Mouse (Mus musculus) lung, embryonic 14.5 days (tissue): ENCODE data around the gene Zfp109. TPM values are rescaled to one million over a fixed set of nuclear protein-coding genes. Genes with fewer than 3 reads are reported as not detected.

Experiments used
- ATAC-seq: fragments of 200-750 bp; cut with Nextera tagmentation; 2 replicates; pipeline ENCODE4 v1.8.0; 2017; ENCODE audit warnings: mild to moderate bottlenecking, moderate TSS enrichment, moderate library complexity; ENCODE audit not compliant: insufficient read depth
- DNase-seq: peaks from one replicate; pipeline ENCODE4 v3.0.0-alpha.2; 2015
- H3K27ac ChIP-seq: fragments of 300-500 bp; sonication (generic); 2 replicates; pipeline ENCODE4 v1.5.1; 2014; ENCODE audit warnings: low read depth, mild to moderate bottlenecking, moderate library complexity
- H3K27me3 ChIP-seq: fragments of 300-500 bp; sonication (generic); 2 replicates; pipeline ENCODE4 v1.6.1; 2014; ENCODE audit warnings: low read length, control low read depth; ENCODE audit not compliant: insufficient read depth
- H3K36me3 ChIP-seq: fragments of 300-500 bp; sonication (generic); 2 replicates; pipeline ENCODE4 v1.6.1; 2014; ENCODE audit warnings: control low read depth; ENCODE audit not compliant: insufficient read depth
- H3K4me1 ChIP-seq: fragments of 300-500 bp; sonication (generic); 2 replicates; pipeline ENCODE4 v1.6.1; 2014; ENCODE audit warnings: antibody characterized with exemption, control low read depth; ENCODE audit not compliant: insufficient read depth
- H3K4me2 ChIP-seq: fragments of 300-500 bp; sonication (generic); 2 replicates; pipeline ENCODE4 v1.6.1; 2014; ENCODE audit warnings: mild to moderate bottlenecking
- H3K4me3 ChIP-seq: fragments of 300-500 bp; sonication (generic); 2 replicates; pipeline ENCODE4 v1.5.1; 2014; ENCODE audit warnings: low read depth, low read length
- H3K9ac ChIP-seq: fragments of 300-500 bp; sonication (generic); 2 replicates; pipeline ENCODE4 v1.6.1; 2014
- H3K9me3 ChIP-seq: fragments of 300-500 bp; sonication (generic); 2 replicates; pipeline ENCODE4 v1.6.1; 2016; ENCODE audit warnings: low read depth, low read length, control low read depth
- CTCF ChIP-seq: IDR thresholded peaks from 2 replicates; pipeline ENCODE4 v1.5.1; 2016; ENCODE audit warnings: antibody characterized with exemption, low read depth
- WGBS: fragments of 180-500 bp; shearing (Covaris S2); extraction: QIAGEN DNeasy Blood & Tissue Kit; methylation state at CpG from one replicate; pipeline ENCODE4 v1.1.7; 2014; 5-methylcytosine and 5-hydroxymethylcytosine counted together
- polyA plus RNA-seq: library from polyadenylated mRNA; unstranded; fragments of >200 nt; fragmentation: Nextera tagmentation; extraction: Ambion mirVana; gene quantifications from 2 replicates; pipeline ENCODE4 v1.2.1, GENCODE M21; 2014

Gene Zfp109
- polyA plus RNA-seq, 1 experiment from 2014 or later, result 4.3 TPM

DNA sequence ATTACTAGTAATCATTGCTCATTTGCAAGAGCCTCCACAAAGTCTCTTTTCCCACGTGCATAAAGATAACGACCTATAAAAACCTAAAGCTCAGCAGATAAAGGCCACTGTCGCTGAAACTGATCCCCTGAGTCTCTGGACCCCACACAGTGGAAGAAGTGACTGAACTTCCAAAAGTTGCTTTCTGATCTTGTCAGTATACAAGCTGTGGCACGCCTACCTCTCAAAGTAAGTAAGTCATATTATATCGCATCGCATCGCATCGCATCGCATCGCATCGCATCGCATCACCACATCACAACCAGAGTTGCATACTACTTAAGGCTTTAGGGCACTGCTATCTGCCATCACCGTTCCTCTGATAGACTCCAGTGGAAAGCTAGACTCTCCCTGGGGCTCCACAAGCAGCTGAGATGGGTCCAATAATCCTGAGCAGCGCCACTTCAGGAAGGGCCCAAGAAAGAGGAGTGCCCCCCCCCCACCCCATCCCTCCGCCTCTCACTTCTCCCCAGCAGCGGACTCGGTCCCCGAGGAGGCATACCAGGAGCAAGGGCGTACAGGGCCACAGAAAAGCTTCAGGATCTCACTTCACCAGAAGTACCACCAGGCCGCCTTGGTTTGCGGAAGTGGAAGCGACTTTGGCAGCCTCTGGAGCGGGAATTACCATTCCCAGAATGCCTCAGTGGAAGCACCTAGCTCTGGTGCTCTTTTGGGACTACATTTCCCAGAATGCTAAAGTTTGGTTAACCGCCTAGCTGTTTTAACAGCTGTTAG, 29.7 kb downstream of the Zfp109 start:
- WGBS, result 15% methylated on average over 24 of the region's 24 CpGs
- peak; percentile 94 for ATAC-seq
- Histone ChIP-seq H3K4me3 (peak overlapping the region; percentile 64), H3K27me3 (no peaks in the 10 kb centered on the region), H3K9ac (peak overlapping the region; percentile 90), H3K27ac (peak overlapping the region; percentile 87), H3K9me3 (no peaks in the 10 kb centered on the region), H3K36me3 (peaks cover 15% of the 10 kb centered on the region; the same call in 1 of the 2 replicates), H3K4me2 (peak overlapping the region; percentile 68), H3K4me1 (no peaks in the 10 kb centered on the region)
- no peak for TF ChIP-seq CTCF
- peak; percentile 94 for DNase-seq

DNA sequence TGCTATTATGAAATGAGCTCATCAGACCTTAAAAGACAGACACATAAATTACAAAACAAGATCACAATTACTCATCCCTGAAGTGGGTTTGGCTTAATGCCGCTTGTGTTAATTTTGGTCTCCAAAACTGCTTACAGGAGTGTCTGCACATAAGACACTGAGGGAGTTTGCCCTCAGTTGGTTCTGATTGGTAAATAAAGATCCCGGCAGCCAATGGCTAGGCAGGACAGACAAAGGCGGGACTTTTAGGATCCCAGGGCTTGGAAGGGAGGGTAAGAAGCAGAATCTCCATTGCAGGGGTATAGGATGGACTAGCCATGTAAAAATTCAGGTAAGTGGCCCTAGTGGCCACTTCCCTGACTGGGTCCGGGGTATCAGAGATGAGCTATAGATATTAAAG, 40.4 kb downstream of the Zfp109 start:
- Histone ChIP-seq H3K4me3 (no peak overlapping the region), H3K27me3 (no peaks in the 10 kb centered on the region), H3K36me3 (peaks cover 62% of the 10 kb centered on the region), H3K4me1 (no peaks in the 10 kb centered on the region), H3K9ac (no peak overlapping the region), H3K9me3 (peaks cover 4% of the 10 kb centered on the region; the same call in 1 of the 2 replicates), H3K27ac (no peak overlapping the region), H3K4me2 (no peak overlapping the region)
- DNase-seq, result no peak
- no peak for TF ChIP-seq CTCF
- no peak for ATAC-seq
- 92% methylated on average over 4 of the region's 4 CpGs for WGBS

DNA sequence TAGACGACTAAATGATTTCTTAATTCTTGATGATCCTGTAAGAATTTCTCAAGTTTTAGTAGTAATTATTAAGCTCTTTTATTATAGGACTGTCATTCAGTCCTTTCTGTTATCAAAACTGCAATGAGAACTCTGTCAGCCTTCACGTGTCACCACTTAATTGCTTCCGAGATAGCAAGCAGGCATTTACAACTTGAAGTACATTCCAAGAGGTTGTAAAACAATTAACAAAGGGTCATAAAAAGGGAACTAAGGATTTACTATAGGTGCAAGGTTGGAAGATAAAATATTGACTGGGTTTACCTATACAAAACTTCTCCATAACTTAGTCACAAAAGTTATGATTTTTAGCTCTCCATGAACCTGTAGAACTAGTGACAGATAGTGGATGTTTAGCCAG, 44.2 kb downstream of the Zfp109 start:
- no peaks in the 10 kb centered on the region for H3K27me3 ChIP-seq
- ATAC-seq (no peak), DNase-seq (no peak)
- H3K4me2 ChIP-seq, result no peak overlapping the region
- no peaks in the 10 kb centered on the region for H3K9me3 ChIP-seq
- no peak overlapping the region for H3K4me3 ChIP-seq
- H3K36me3 ChIP-seq, result peaks cover 25% of the 10 kb centered on the region
- no peaks in the 10 kb centered on the region for H3K4me1 ChIP-seq
- no peak overlapping the region for H3K9ac ChIP-seq
- no peak overlapping the region for H3K27ac ChIP-seq
- WGBS, result 81% methylated on average over 3 of the region's 3 CpGs
- no peak for TF ChIP-seq CTCF

DNA sequence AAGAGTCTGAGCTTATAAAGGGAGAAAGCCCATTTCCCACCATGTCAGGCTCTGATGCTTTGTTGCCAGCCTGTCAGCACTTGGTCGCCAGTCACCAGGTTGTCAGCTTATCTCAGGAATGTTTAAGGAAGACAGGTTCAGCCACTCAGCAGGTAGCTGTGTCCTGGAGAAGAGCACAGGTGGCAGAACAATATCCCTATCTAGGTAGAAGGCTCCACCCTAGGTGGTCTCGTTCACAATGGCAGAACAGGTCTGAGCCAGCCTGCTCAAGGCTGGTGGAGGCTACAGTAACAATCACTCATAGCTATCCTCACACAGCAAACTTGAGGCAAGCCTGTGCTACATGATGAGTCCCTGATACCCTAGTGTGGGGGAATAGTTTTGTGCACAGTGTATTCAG, 46.0 kb downstream of the Zfp109 start:
- no peaks in the 10 kb centered on the region for H3K27me3 ChIP-seq
- H3K4me3 ChIP-seq, result no peak overlapping the region
- H3K36me3 ChIP-seq, result peaks cover 11% of the 10 kb centered on the region
- 56% methylated on average over 2 of the region's 2 CpGs for WGBS
- no peak for TF ChIP-seq CTCF
- H3K9ac ChIP-seq, result no peak overlapping the region
- no peaks in the 10 kb centered on the region for H3K9me3 ChIP-seq
- no peak overlapping the region for H3K4me2 ChIP-seq
- ATAC-seq, result no peak
- DNase-seq, result no peak
- H3K27ac ChIP-seq, result no peak overlapping the region
- no peaks in the 10 kb centered on the region for H3K4me1 ChIP-seq

DNA sequence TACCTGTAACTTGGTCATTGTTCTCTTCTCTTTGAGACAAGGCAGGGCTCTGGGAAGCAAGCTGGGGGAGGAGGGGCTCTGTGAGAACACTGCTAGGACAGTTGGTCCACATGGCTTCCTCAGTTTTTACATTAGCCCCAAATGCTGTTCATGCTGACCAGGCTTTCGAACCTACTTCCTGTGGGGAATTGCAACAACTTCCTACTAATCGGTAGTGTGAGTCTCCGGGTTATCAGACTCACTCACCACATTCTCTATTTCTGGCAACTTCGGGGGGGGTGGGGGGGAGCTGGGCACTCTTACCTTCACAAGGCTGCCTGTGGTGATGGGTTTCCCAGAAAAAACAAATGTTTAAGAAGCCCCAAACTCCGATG, 47.8 kb downstream of the Zfp109 start:
- no peak for TF ChIP-seq CTCF

DNA sequence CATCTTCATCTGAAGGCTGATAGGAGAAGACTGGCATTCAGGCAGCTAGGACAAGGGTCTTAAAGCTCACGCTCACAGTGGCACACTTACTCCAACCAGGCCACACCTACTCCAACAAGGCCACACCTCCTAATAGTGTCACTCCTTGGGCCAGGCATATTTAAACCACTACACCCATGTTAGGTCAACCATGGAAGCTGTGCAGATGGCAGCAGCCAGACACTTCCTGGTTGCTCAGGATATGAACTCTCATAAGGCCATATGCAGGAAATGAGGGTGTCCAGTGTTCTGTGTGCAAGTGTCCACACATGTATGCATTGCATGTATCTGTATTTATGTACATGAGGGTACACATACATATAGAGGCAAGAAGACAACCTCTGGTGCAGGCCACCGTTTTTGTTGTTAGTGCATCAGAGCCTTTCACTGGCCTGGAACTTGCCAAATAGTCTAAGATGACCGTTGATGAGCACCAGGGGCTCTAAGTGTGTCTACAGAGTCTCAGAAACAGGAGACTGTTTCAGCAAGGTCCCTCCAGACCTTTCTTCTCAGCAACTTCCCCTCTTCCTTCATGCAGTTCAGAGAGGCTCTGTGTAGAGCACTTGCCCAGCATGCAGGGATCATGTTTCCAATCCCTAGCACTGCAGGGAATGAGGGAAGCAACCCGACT, 48.3 kb downstream of the Zfp109 start:
- Histone ChIP-seq H3K9ac (no peak overlapping the region), H3K9me3 (no peaks in the 10 kb centered on the region), H3K4me1 (no peaks in the 10 kb centered on the region), H3K36me3 (no peaks in the 10 kb centered on the region), H3K27me3 (no peaks in the 10 kb centered on the region), H3K27ac (no peak overlapping the region), H3K4me3 (no peak overlapping the region), H3K4me2 (no peak overlapping the region)
- 71% methylated on average over 4 of the region's 4 CpGs for WGBS
- TF ChIP-seq CTCF, result no peak
- no peak for DNase-seq
- no peak for ATAC-seq

More for the DNA sequence above, 47.8 kb downstream of the Zfp109 start:
- no peak for ATAC-seq
- no peaks in the 10 kb centered on the region for H3K27me3 ChIP-seq
- WGBS, result 75% methylated on average over 5 of the region's 5 CpGs
- H3K9me3 ChIP-seq, result no peaks in the 10 kb centered on the region
- H3K4me2 ChIP-seq, result no peak overlapping the region
- no peak for DNase-seq
- H3K4me1 ChIP-seq, result no peaks in the 10 kb centered on the region
- H3K4me3 ChIP-seq, result no peak overlapping the region
- H3K36me3 ChIP-seq, result peaks cover 2% of the 10 kb centered on the region
- no peak overlapping the region for H3K27ac ChIP-seq
- H3K9ac ChIP-seq, result no peak overlapping the region

DNA sequence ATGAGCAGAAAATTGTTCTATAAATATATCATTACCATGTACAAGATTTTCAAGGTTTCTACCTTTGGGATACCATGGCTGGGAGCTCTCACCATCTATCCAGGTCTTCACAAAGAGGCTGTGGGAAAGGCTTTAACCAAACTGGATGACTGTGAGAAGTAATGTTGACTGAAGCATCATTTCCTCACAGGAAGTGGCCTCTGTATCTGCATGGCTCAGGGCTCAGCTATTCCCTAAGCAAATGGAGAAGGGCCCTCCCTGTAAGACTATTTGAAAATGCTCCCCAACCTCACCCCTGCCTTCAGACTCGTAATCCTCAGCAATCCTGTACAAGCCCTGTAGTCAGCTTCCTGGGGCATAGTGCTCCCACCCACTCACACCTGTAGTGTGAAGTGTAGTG, 49.7 kb downstream of the Zfp109 start:
- H3K27me3 ChIP-seq, result no peaks in the 10 kb centered on the region
- no peaks in the 10 kb centered on the region for H3K4me1 ChIP-seq
- WGBS, result 43% methylated on average over 1 of the region's 1 CpGs

More for the DNA sequence above, 49.7 kb downstream of the Zfp109 start:
- Histone ChIP-seq H3K9me3 (no peaks in the 10 kb centered on the region), H3K36me3 (no peaks in the 10 kb centered on the region), H3K4me2 (no peak overlapping the region), H3K4me3 (no peak overlapping the region), H3K9ac (no peak overlapping the region), H3K27ac (no peak overlapping the region)
- DNase-seq (no peak), ATAC-seq (no peak)
- no peak for TF ChIP-seq CTCF

Other genes with a start within 250 kb of the Zfp109 start
- not detected in 2 replicates for gene V1rd19, start 235.9 kb downstream of the Zfp109 start, polyA plus RNA-seq
- gene Vmn1r183, start 184.3 kb downstream of the Zfp109 start, polyA plus RNA-seq, result not detected in 2 replicates
- gene Zfp180, start 155.6 kb downstream of the Zfp109 start, polyA plus RNA-seq, result 22.8 and 27.2 TPM in 2 replicates
- gene Zfp112, start 125.2 kb downstream of the Zfp109 start, polyA plus RNA-seq, result 3.9 and 4.5 TPM in 2 replicates
- gene Zfp235, start 103.4 kb downstream of the Zfp109 start, polyA plus RNA-seq, result 16.6 TPM in 2 replicates
- 6.7 and 8.2 TPM in 2 replicates for gene Zfp114, start 62.5 kb downstream of the Zfp109 start, polyA plus RNA-seq
- gene Zfp111, start 26.1 kb downstream of the Zfp109 start, polyA plus RNA-seq, result 13.1 and 15.6 TPM in 2 replicates
- 3.3 and 4.7 TPM in 2 replicates for gene Zfp108, start 17.2 kb upstream of the Zfp109 start, polyA plus RNA-seq
- gene Zfp93, start 32.9 kb upstream of the Zfp109 start, polyA plus RNA-seq, result 8.4 and 8.6 TPM in 2 replicates
- gene Zfp61, start 63.7 kb upstream of the Zfp109 start, polyA plus RNA-seq, result 32.1 and 32.4 TPM in 2 replicates
- gene Zfp94, start 79.1 kb upstream of the Zfp109 start, polyA plus RNA-seq, result 8.6 and 9.8 TPM in 2 replicates
- not detected in 2 replicates for gene Tescl, start 96.4 kb upstream of the Zfp109 start, polyA plus RNA-seq
- not detected in 2 replicates for gene Lypd5, start 111.6 kb upstream of the Zfp109 start, polyA plus RNA-seq
- gene Kcnn4, start 132.7 kb upstream of the Zfp109 start, polyA plus RNA-seq, result 1.6 and 1.7 TPM in 2 replicates
- 21.5 and 24.5 TPM in 2 replicates for gene Smg9, start 162.1 kb upstream of the Zfp109 start, polyA plus RNA-seq
- 0.14 TPM in 1 of 2 replicates, not detected in the other for gene Irgc1, start 214.7 kb upstream of the Zfp109 start, polyA plus RNA-seq
- 18.1 and 20.2 TPM in 2 replicates for gene Plaur, start 224.9 kb upstream of the Zfp109 start, polyA plus RNA-seq
- gene Cadm4, start 244.5 kb upstream of the Zfp109 start, polyA plus RNA-seq, result 0.34 and 0.72 TPM in 2 replicates